Mouse (Mus musculus) olfactory bulb, adult 2 months (tissue): ENCODE results near the gene Usp27x. TPM values are rescaled to one million over a fixed set of nuclear protein-coding genes. Genes with fewer than 3 reads are reported as not detected.

Source experiments
- H3K27ac ChIP-seq: fragments of 200-500 bp; 2 replicates; pipeline ENCODE4 v1.5.1; 2012; ENCODE audit warnings: low read depth, low read length; ENCODE audit not compliant: insufficient read depth
- H3K4me1 ChIP-seq: fragments of 200-500 bp; 2 replicates; pipeline ENCODE4 v1.6.1; 2012; ENCODE audit warnings: low read length; ENCODE audit not compliant: control insufficient read depth, insufficient read depth
- H3K4me3 ChIP-seq: fragments of 200-500 bp; 2 replicates; pipeline ENCODE4 v1.5.1; 2012; ENCODE audit warnings: mild to moderate bottlenecking, low read depth, low read length, moderate library complexity; ENCODE audit not compliant: insufficient read depth
- CTCF ChIP-seq: fragments of 200-500 bp; IDR thresholded peaks from 2 replicates; pipeline ENCODE4 v1.5.1; 2012; ENCODE audit warnings: low read depth, mild to moderate bottlenecking, low read length, moderate library complexity; ENCODE audit not compliant: insufficient read depth
- POLR2A ChIP-seq: fragments of 200-500 bp; IDR thresholded peaks from 2 replicates; pipeline ENCODE4 v1.6.1; 2012; ENCODE audit warnings: mild to moderate bottlenecking, low read depth, low read length, moderate library complexity; ENCODE audit not compliant: insufficient read depth
- WGBS: fragments of 180-500 bp; shearing (Covaris S2); methylation state at CpG from one replicate; pipeline ENCODE4 v1.1.7; 2018; 5-methylcytosine and 5-hydroxymethylcytosine counted together
- polyA plus RNA-seq: library from polyadenylated mRNA; stranded (reverse); fragments of >200 nt; gene quantifications from 2 replicates; pipeline ENCODE4 v1.2.4, GENCODE M21; 2012; ENCODE audit warnings: low replicate concordance; ENCODE audit not compliant: missing spikeins, insufficient read depth, insufficient read length

The Usp27x gene
- polyA plus RNA-seq = not detected in 2 replicates

DNA sequence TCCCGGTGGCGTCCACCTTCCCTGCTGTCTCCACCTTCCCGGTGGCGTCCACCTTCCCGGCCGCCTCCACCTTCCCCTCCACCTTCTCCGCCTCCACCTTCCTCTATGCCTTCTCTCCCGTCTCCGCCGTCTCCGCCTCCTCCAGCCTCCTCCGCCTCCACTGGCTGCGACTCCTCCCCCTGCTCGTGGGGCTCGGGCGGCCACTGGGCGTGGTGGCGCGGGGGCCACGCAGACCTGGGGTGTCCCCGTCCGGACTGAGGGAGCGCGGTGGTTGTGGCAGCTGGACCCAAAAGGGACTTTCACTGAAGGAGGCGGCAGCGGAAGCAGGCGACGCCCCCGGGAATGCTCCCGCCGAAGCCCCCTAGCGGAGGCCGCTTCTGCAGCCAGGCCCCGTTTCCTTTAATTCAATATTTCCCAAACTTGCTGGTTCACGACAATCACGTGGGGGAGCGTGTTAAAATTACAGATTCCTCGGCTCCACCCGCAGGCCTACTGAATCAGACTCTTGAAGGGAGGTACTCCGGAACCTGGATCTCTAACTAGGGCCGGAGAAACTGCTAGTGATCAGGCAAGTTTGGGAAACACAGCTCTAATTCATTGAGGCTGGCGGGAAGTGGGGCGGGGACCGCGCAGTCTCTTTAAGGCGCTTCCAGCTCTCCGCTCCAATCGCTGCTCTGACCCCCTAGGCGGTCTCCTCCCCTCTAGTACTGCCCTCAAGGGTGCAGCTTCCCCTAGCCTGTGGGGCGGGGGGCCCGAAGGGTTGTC, at the start of gene Usp27x:
TSS of gene Usp27x (minus strand) at position 115 of the 765 bp plus-strand sequence.
- peak; percentile 21; the same call in 1 of the 2 replicates for TF ChIP-seq POLR2A
- peak; percentile 48; the same call in 1 of the 2 replicates for TF ChIP-seq CTCF
- Histone ChIP-seq H3K4me1 (peaks cover 13% of the 10 kb centered on the region; the same call in 1 of the 2 replicates), H3K27ac (peak within 1 kb of the TSS; percentile 69), H3K4me3 (peak within 1 kb of the TSS; percentile 77)
- WGBS = 20% methylated on average over 51 of the region's 51 CpGs

DNA sequence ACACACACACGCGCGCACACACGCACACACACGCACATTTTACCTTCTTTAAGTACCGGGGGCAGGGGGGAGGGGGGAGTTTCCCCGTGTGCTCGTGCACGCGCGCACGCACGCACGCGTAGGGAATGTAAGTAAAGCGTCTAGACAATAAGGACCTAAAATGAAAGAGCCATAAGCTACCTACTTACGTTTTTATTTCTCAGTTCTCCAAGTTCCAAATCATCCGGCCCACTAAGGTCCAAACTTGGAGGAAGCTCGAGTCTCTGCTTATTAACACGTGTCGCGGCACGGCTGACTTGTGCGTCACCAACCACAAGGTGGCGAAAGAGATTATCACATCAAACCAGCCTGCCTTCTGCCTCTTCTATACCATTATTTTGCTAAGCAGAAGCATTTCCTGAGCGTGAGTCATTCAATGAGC, 47.1 kb upstream of the Usp27x start:
- WGBS = 15% methylated on average over 26 of the region's 26 CpGs
- TF ChIP-seq POLR2A (no peak), CTCF (peak; percentile 25; the same call in 1 of the 2 replicates)
- Histone ChIP-seq H3K4me1 (no peaks in the 10 kb centered on the region), H3K4me3 (peak overlapping the region; percentile 33), H3K27ac (no peak overlapping the region)

DNA sequence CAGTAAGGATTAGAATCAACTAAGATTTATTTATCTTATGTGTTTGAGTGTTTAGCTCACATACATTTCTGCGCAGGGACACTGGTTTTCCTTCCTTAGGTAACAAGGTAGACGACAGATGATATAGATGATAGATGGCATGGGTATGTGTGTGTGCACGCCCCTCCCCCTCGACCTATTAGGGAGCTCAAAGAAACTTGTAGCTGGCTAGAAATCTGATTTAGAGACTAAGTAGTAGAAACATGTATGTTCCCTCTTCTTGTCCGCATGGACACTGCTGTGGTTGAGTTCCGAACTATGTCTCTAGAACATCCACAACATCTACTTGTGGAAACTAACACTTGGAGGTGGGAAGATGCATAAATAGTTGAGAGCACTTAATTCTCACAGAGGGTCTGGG, 46.5 kb upstream of the Usp27x start:
- no peaks in the 10 kb centered on the region for H3K4me1 ChIP-seq
- H3K4me3 ChIP-seq = peak overlapping the region; percentile 33
- WGBS = 65% methylated on average over 6 of the region's 6 CpGs
- no peak overlapping the region for H3K27ac ChIP-seq
- no peak for TF ChIP-seq CTCF
- no peak for TF ChIP-seq POLR2A

DNA sequence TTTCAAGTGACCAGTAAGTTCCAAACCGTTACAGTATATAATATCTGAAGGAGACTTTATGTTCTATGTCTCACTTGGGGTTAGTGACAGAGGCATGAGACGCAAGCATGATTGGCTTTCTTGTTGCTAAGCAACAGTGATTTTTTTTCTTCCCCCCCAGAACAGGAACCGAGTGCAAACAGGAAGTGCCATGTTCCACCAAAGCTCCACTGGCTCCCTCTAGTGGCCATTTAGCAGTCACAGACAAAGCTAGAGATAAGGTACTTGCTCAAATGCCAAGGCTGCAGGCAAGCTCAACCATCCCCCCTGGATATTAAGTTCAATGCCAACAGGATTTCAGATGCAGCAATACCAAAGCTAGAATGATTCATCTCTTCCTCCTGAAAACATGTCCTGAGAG, 45.4 kb upstream of the Usp27x start:
- TF ChIP-seq CTCF (no peak), POLR2A (no peak)
- WGBS = 25% methylated on average over 3 of the region's 3 CpGs
- Histone ChIP-seq H3K4me1 (peaks cover 3% of the 10 kb centered on the region; the same call in 1 of the 2 replicates), H3K4me3 (no peak overlapping the region), H3K27ac (no peak overlapping the region)

DNA sequence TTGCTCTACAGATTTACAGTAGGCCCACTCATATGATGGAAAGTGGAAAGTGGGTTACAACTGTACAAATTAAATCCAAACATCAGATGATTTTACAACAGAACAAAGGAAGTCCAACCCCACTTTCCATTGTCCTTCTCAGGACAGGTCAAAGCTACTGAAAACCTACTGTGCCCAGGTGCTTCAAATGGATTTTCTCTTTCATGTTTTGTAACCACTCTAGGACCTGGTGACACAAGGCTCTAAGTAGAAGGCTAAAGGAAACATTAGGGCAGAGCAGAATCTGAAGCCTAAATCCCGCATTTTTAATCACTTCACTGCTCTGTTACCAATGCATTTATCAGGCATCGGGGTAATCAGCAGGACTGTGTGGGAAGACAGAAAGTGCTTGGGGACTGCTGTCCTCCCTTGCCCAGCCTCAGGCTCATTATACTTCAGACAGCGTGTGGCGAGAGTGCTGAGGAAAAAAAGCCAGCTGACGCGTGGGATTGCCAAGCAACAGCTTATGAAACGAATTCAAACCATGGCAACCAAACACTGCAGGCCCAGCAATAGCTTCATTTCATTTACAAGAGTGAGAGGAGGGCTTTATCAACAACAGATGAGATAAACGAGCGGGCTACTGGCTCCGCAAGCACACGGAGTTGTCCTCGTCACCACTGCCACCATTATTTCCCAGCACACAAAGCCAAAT, 40.7 kb upstream of the Usp27x start:
- no peak overlapping the region; the same call in 1 of the 2 replicates for H3K4me3 ChIP-seq
- H3K4me1 ChIP-seq = peaks cover 3% of the 10 kb centered on the region; the same call in 1 of the 2 replicates
- peak overlapping the region; percentile 21; the same call in 1 of the 2 replicates for H3K27ac ChIP-seq
- TF ChIP-seq POLR2A (no peak), CTCF (no peak)
- WGBS = 27% methylated on average over 12 of the region's 12 CpGs

DNA sequence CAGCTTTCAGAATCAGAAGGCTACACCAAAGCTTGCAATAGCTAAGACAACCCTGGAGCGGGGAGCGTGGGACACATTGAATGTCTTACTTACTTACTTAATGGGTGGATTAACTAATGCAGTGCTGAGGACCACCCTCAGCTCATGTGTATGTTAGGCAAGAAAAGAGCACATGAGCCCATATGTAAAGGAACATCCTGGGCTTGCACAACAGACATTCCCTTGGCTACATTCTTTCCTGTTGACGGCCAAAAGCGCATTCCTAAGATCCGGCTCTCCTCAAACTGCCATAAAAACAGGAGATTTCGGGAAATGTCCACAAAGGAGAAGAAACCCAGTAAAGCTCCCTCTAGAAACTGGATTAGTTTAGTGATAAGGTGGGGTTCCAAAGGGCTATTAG, 39.7 kb upstream of the Usp27x start:
- 88% methylated on average over 6 of the region's 6 CpGs for WGBS
- no peak for TF ChIP-seq CTCF
- Histone ChIP-seq H3K4me3 (no peak overlapping the region), H3K4me1 (peaks cover 3% of the 10 kb centered on the region; the same call in 1 of the 2 replicates), H3K27ac (no peak overlapping the region)

DNA sequence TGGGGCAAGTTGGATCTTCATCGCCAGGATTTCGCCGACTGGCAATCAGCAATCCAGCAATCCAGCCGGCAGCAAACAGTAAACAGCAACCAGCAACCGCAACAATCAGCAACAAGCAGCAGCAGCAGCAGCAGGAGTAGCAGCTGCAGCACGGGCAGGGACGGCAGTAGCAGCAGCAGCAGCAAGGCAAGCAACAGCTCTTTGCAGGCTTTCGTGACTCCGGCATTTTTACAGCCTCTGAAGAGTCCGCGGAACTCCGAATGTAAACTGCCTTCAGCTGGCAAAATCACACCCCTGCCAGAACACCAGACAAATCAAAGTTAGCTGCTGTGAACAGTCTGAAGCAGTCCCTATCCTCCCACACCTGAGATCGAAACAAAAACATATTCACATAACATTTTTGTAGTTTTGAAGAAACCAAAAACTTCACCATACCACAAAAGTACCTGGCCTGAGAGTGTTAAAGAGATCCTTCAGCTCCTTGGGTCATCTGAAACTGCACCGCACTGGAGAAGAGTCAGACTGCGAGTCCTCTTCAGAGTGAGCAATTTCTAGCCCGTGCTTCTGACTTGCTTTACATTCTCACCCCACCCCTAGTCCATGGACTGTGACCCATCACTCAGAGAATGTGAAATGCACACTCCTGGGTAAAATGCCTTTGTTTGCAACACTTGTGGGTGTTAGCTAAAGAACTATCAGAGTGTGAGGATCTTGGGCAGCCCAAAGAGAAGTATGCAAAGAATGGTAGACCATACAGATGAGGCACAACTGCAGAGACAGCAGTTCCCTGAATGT, 36.8 kb upstream of the Usp27x start:
- H3K4me3 ChIP-seq = no peak overlapping the region
- H3K27ac ChIP-seq = no peak overlapping the region
- WGBS = 76% methylated on average over 16 of the region's 16 CpGs
- peaks cover 3% of the 10 kb centered on the region; the same call in 1 of the 2 replicates for H3K4me1 ChIP-seq
- TF ChIP-seq POLR2A = no peak
- no peak for TF ChIP-seq CTCF

DNA sequence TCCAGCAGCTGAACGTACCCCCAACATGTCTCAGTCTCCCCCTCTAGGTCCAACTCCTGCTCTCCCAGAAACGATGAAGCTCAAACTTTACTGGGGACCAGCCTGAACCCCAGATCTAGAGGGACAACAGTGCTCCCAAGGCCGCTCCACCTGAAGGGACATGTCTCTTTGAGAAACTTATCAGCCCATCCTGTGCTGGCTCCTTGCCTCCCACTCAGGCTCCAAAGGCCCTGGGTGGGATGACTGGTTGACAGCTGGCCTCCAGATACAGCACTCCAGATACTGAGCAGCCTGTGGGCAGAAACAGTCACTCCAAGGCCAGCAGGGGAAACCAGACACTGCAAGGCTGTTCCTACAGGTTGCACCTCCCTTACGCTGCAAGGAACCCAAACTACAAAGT, 956 bp upstream of the Usp27x start:
- 39% methylated on average over 4 of the region's 4 CpGs for WGBS
- no peak for TF ChIP-seq POLR2A
- no peak for TF ChIP-seq CTCF
- Histone ChIP-seq H3K4me1 (peaks cover 13% of the 10 kb centered on the region; the same call in 1 of the 2 replicates), H3K27ac (no peak overlapping the region), H3K4me3 (peak overlapping the region; percentile 77)
